Mouse (Mus musculus): ENCODE data around the gene 4930568D16Rik.

- no peak for TF ChIP-seq CTCF (IDR thresholded peaks at IDR 0.05; ENCODE audit: low read depth, low read length)
- no peak for TF ChIP-seq POLR2A (IDR thresholded peaks at IDR 0.05; ENCODE audit: extremely low read depth, insufficient read depth, low read length)
Observed at GRCm38 (mm10) chr2:35342605-35343004, 24.9 kb downstream of the 4930568D16Rik start.
